Mouse (Mus musculus): ENCODE data around the gene Nt5c. TPM values are rescaled to one million over a fixed set of nuclear protein-coding genes. Genes with fewer than 3 reads are reported as not detected.

Gene Nt5c
- 14.2 TPM for polyA plus RNA-seq (2015; fragmentation: Illumina TruSeq; extraction: RNeasy Lipid Tissue Mini Kit (QIAGEN cat#74804); ENCODE audit: insufficient read depth, low read depth, low replicate concordance)

DNA sequence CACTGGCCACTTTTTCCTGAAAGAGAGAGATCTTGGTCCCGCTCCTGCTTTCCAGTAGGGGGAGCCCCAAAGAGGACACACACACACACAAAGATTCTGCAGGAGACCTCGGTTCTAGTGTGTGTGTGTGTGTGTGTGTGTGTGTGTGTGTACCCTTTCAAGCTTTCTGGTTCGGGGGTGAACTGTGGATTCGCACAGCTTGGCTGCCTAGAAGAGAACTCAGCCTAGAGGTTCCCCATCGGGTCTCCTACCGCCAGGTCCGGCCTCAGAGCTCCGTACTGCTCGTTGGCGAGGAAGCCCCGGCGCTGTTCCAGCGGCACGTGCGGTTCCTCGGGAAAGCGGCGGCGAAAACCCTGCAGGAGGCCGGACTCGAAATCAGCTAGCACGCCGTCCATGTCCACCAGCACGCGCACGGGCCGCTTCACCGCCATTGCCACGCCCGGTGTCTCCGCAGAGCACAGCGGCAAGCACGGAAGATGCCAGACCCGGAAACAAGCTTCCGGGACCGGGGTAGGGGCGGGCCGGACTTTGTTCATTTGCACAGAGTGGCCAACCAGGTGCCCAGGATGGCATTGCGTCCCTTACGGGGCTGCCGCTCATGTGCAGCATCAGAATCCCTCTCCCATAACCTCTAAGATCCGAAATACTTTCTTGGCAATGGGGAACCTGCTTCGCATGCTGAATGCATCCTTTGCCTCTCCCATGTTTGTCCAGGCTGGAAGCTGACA lies at the start of gene Nt5c:
Gene Nt5c (minus strand): TSS at position 507 of the 728 bp plus-strand sequence.

DNA sequence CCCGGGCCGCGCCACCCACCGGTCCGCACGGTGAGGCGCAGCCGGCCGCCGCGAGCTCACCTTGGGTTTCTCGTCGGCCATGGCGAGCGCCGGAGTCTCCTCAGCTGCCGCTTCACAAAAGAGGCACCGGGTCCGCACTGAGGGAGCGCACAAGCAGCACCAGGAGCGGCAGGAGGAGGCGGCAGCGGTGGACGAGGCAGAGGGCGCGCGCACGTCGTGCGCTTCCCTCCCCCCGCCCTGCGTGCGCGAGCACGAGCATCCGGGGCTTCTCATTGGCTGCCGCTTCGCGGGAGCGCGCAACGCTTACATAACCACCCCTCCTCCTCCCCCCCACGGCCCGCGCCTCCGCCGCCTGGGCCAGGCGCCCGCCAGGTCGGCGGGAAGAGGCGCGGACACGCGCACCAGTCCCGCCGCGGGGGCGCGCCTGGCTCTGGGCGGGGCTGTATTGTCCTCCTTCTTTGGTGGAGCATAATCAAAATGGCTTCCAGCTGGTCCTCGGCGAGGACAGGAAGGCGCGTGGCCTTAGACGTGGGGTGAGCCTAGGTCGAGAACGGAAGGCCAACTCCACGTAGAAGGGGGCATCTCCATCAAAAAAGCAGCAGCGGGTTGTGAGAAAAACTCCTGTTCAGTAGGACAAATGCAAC lies 44.5 kb upstream of the Nt5c start, which contains the start of gene Sumo2:
Gene Sumo2 (minus strand): TSS at position 239 of the 644 bp plus-strand sequence.

DNA sequence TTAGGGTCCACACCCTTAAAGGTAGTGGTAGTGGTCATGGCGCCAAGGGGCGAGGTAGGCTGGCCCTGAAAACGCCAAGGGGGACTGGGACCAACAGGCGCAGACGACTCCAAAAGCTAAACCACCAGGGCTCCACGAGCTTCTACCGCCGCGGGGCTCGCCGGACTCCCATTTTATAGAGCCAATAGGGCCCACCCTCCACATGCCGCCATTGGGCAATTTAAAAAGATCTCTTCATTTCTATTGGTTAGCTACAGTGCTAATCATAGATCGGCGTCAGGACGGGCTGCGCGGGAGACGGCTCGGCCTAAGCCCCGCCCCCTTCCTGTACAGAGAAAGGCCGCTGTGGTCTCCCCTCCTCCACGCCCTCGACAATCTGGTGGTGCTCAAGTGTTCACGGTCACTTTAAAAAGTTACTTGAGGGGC lies 22.6 kb upstream of the Nt5c start, which contains the start of gene Jpt1:
Gene Jpt1 (minus strand): TSS at position 150 of the 426 bp plus-strand sequence.

DNA sequence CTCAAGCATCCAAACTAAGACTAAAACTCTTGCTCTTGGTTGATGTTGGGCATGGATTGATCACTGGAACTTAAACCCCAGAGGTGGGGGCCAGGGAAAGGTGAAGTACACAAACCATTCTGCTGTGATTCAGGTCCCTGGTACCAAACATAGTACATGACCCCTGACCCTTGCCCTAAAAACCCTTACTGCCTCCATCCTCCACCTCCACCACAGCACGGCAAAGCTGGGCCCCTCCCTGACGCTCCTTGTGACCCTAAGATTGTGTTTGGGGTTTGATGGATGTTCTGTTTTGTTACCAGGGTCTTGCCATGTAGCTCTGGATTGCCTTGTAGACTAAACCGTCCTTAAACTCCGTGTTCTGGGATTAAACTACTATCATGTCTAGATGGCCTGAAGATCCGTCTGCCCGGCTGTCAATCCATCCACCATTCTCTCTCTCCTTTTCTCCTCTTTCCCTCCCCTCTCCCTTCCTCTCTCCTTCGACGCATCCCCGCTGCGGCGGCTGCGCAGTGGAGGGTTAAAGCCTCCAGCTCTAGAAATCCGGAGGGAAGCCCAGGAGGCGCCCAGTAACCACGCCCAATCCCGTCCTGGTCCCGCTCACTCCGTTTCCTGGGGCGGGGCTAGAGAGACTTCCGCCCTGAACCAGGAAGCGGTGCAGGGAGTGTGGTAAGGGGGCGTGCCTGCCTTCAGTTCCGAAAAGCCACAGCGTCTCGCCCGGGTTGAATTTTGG lies 16.5 kb downstream of the Nt5c start, which contains the start of gene Armc7:
Gene Armc7 (plus strand): TSS at position 643 of the 733 bp plus-strand sequence.

DNA sequence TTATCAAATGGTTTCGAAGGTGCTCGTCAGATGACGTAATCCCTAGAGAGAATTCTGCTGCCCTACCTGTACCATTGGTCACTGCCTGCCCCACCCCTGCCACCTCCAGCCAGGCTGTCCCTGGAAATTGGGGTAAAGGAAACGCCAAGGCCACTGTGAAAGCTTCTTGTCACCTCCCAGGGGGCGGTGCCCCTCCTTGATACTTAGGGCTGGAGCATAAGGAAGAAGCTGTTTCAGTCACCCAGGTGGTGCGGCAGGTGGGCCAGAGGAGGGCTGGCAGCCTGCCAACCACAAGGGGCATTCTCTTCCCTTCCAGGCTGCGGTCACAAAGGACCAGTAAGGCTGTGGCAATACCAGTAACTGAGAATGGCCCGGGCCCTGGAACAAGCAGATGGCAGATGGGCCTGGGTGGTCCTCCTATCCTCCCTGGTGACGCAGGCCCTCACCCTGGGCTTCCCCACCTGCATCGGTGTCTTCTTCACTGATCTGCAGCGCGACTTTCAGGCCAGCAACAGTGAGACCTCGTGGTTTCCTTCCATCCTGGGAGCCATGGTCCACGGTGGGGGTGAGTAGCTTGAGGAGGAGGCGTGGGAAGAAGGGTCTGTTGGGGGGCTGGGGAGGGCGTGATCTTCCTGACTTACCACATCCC lies 29.3 kb downstream of the Nt5c start, which contains the start of gene Slc16a5:
Gene Slc16a5 (plus strand): TSS at position 232 of the 649 bp plus-strand sequence.

Other genes with a start within 250 kb of the Nt5c start
- 0.48 TPM for gene Grin2c, start 224.6 kb downstream of the Nt5c start, polyA plus RNA-seq (2015; fragmentation: Illumina TruSeq; extraction: RNeasy Lipid Tissue Mini Kit (QIAGEN cat#74804); ENCODE audit: insufficient read depth, low read depth, low replicate concordance)
- 10.5 TPM for gene Fdxr, start 214.8 kb downstream of the Nt5c start, polyA plus RNA-seq (2015; fragmentation: Illumina TruSeq; extraction: RNeasy Lipid Tissue Mini Kit (QIAGEN cat#74804); ENCODE audit: insufficient read depth, low read depth, low replicate concordance)
- gene Fads6, start 194.2 kb downstream of the Nt5c start, polyA plus RNA-seq (2015; fragmentation: Illumina TruSeq; extraction: RNeasy Lipid Tissue Mini Kit (QIAGEN cat#74804); ENCODE audit: insufficient read depth, low read depth, low replicate concordance) = 3.3 TPM
- gene Otop2, start 184.7 kb downstream of the Nt5c start, polyA plus RNA-seq (2015; fragmentation: Illumina TruSeq; extraction: RNeasy Lipid Tissue Mini Kit (QIAGEN cat#74804); ENCODE audit: insufficient read depth, low read depth, low replicate concordance) = not detected
- gene Ush1g, start 169.8 kb downstream of the Nt5c start, polyA plus RNA-seq (2015; fragmentation: Illumina TruSeq; extraction: RNeasy Lipid Tissue Mini Kit (QIAGEN cat#74804); ENCODE audit: insufficient read depth, low read depth, low replicate concordance) = not detected
- gene Otop3, start 157.1 kb downstream of the Nt5c start, polyA plus RNA-seq (2015; fragmentation: Illumina TruSeq; extraction: RNeasy Lipid Tissue Mini Kit (QIAGEN cat#74804); ENCODE audit: insufficient read depth, low read depth, low replicate concordance) = not detected
- gene Hid1, start 124.1 kb downstream of the Nt5c start, polyA plus RNA-seq (2015; fragmentation: Illumina TruSeq; extraction: RNeasy Lipid Tissue Mini Kit (QIAGEN cat#74804); ENCODE audit: insufficient read depth, low read depth, low replicate concordance) = 44.2 TPM
- 2.5 TPM for gene Cdr2l, start 109.9 kb downstream of the Nt5c start, polyA plus RNA-seq (2015; fragmentation: Illumina TruSeq; extraction: RNeasy Lipid Tissue Mini Kit (QIAGEN cat#74804); ENCODE audit: insufficient read depth, low read depth, low replicate concordance)
- 26.4 TPM for gene Mrpl58, start 88.1 kb downstream of the Nt5c start, polyA plus RNA-seq (2015; fragmentation: Illumina TruSeq; extraction: RNeasy Lipid Tissue Mini Kit (QIAGEN cat#74804); ENCODE audit: insufficient read depth, low read depth, low replicate concordance)
- 161 TPM for gene Atp5h, start 71.9 kb downstream of the Nt5c start, polyA plus RNA-seq (2015; fragmentation: Illumina TruSeq; extraction: RNeasy Lipid Tissue Mini Kit (QIAGEN cat#74804); ENCODE audit: insufficient read depth, low read depth, low replicate concordance)
- gene Kctd2, start 71.7 kb downstream of the Nt5c start, polyA plus RNA-seq (2015; fragmentation: Illumina TruSeq; extraction: RNeasy Lipid Tissue Mini Kit (QIAGEN cat#74804); ENCODE audit: insufficient read depth, low read depth, low replicate concordance) = 19.3 TPM
- not detected for gene Trim80, start 51.3 kb downstream of the Nt5c start, polyA plus RNA-seq (2015; fragmentation: Illumina TruSeq; extraction: RNeasy Lipid Tissue Mini Kit (QIAGEN cat#74804); ENCODE audit: insufficient read depth, low read depth, low replicate concordance)
- gene Slc16a5, start 29.4 kb downstream of the Nt5c start, polyA plus RNA-seq (2015; fragmentation: Illumina TruSeq; extraction: RNeasy Lipid Tissue Mini Kit (QIAGEN cat#74804); ENCODE audit: insufficient read depth, low read depth, low replicate concordance) = 2.6 TPM
- 1.3 TPM for gene Armc7, start 16.2 kb downstream of the Nt5c start, polyA plus RNA-seq (2015; fragmentation: Illumina TruSeq; extraction: RNeasy Lipid Tissue Mini Kit (QIAGEN cat#74804); ENCODE audit: insufficient read depth, low read depth, low replicate concordance)
- 22.4 TPM for gene Jpt1, start 22.5 kb upstream of the Nt5c start, polyA plus RNA-seq (2015; fragmentation: Illumina TruSeq; extraction: RNeasy Lipid Tissue Mini Kit (QIAGEN cat#74804); ENCODE audit: insufficient read depth, low read depth, low replicate concordance)
- gene Sumo2, start 44.4 kb upstream of the Nt5c start, polyA plus RNA-seq (2015; fragmentation: Illumina TruSeq; extraction: RNeasy Lipid Tissue Mini Kit (QIAGEN cat#74804); ENCODE audit: insufficient read depth, low read depth, low replicate concordance) = 54.9 TPM
- 28.3 TPM for gene Nup85, start 72.6 kb upstream of the Nt5c start, polyA plus RNA-seq (2015; fragmentation: Illumina TruSeq; extraction: RNeasy Lipid Tissue Mini Kit (QIAGEN cat#74804); ENCODE audit: insufficient read depth, low read depth, low replicate concordance)
- 16.0 TPM for gene Mrps7, start 112.1 kb upstream of the Nt5c start, polyA plus RNA-seq (2015; fragmentation: Illumina TruSeq; extraction: RNeasy Lipid Tissue Mini Kit (QIAGEN cat#74804); ENCODE audit: insufficient read depth, low read depth, low replicate concordance)
- gene Gga3, start 112.2 kb upstream of the Nt5c start, polyA plus RNA-seq (2015; fragmentation: Illumina TruSeq; extraction: RNeasy Lipid Tissue Mini Kit (QIAGEN cat#74804); ENCODE audit: insufficient read depth, low read depth, low replicate concordance) = 10.9 TPM
- 27.7 TPM for gene Mif4gd, start 121.1 kb upstream of the Nt5c start, polyA plus RNA-seq (2015; fragmentation: Illumina TruSeq; extraction: RNeasy Lipid Tissue Mini Kit (QIAGEN cat#74804); ENCODE audit: insufficient read depth, low read depth, low replicate concordance)
- gene Slc25a19, start 136.4 kb upstream of the Nt5c start, polyA plus RNA-seq (2015; fragmentation: Illumina TruSeq; extraction: RNeasy Lipid Tissue Mini Kit (QIAGEN cat#74804); ENCODE audit: insufficient read depth, low read depth, low replicate concordance) = 8.3 TPM
- gene Grb2, start 216.7 kb upstream of the Nt5c start, polyA plus RNA-seq (2015; fragmentation: Illumina TruSeq; extraction: RNeasy Lipid Tissue Mini Kit (QIAGEN cat#74804); ENCODE audit: insufficient read depth, low read depth, low replicate concordance) = 10.1 TPM

Data from pancreas, adult 10 weeks (tissue).